Mouse (Mus musculus): ENCODE measurements around the gene Cct4.

DNA sequence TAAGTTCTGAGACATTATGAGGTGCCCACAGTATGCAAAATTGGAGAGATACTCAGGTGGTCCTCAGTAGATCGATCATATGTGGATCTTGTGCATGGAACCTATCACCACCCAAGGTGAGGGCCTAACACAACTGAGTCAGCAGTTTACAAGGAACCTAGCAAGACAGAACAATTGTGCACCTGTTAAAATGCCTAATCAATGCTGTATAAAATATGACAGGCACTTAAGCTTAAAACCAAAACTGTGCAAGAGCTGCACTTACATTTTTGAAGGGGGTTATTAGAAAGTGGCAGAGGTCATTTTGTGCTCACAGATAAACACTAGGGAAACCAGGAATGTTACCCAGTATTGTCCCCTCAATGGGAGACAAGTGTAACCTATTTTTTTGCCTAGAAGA is 15.0 kb downstream of the Cct4 start:
- TF ChIP-seq CTCF (IDR thresholded peaks at IDR 0.05; ENCODE audit: low read depth, low read length) (no peak), POLR2A (IDR thresholded peaks at IDR 0.05; ENCODE audit: borderline replicate concordance, low read depth, low read length) (no peak)
